Mouse (Mus musculus) G1E (cell line): ENCODE data around the gene Il10.

Source experiments
- CTCF ChIP-seq: IDR thresholded peaks from 2 replicates; pipeline ENCODE4 v1.5.1; 2012; ENCODE audit warnings: low read depth, low read length, inconsistent platforms, mixed read lengths
- GATA1 ChIP-seq: IDR thresholded peaks from 2 replicates; pipeline ENCODE4 v1.6.1; 2012; ENCODE audit warnings: borderline replicate concordance, low read length, inconsistent platforms, mixed read lengths
- GATA2 ChIP-seq: IDR thresholded peaks from 2 replicates; pipeline ENCODE4 v1.6.1; 2012; ENCODE audit warnings: low read depth, low read length, inconsistent platforms, borderline replicate concordance
- POLR2AphosphoS5 ChIP-seq: IDR thresholded peaks from 2 replicates; pipeline ENCODE4 v1.6.1; 2012; ENCODE audit warnings: low read depth, low read length, inconsistent platforms; ENCODE audit not compliant: insufficient replicate concordance
- TAL1 ChIP-seq: conservative IDR thresholded peaks from 2 replicates; pipeline ENCODE4 v1.6.1; 2012; ENCODE audit warnings: low read depth, low read length, inconsistent platforms, mixed read lengths

DNA sequence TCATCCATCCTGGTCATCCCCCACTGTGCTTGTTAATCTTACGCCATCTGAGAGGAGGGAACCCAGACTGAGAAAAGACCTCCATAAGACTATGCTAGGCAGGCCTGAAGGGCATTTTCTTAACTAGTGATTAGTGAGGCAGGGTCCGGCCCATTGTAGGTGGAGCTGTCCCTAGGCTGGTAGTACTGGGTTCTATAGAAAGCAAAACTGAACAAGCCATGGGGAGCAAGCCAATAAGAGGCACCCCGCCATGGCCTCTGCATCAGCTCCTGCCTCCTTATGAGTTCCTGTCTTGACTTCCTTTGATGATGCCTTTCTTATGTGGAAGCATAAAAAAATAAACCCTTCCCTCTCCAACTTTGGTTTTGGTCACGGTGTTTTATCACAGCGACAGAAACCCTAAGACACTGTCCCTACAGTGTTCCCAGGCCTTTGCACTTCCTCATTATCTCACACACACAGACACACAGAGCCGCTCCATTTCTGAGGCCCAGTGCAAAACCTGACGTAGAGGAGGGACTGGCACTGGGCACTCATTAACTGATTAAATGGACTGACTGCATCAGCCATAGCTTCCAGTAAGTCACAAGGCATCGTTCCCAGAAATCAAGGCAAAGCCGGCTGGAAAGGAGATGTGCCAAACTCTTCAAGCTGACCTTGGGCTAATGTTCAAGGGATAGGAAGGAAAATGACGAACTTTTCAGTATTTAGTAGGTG lies 48.5 kb downstream of the Il10 start:
- TF ChIP-seq CTCF, result no peak
- no peak for TF ChIP-seq GATA1
- TF ChIP-seq POLR2AphosphoS5, result no peak
- TF ChIP-seq TAL1, result no peak
- TF ChIP-seq GATA2, result no peak
